Mouse (Mus musculus) liver, embryonic 14.5 days (tissue): Measurements from ENCODE around the gene Stk40.

Experiments used
- CTCF ChIP-seq: IDR thresholded peaks from 2 replicates; pipeline ENCODE4 v1.5.1; 2016; ENCODE audit warnings: antibody characterized with exemption, low read depth, control low read depth
- EP300 ChIP-seq: IDR thresholded peaks from 2 replicates; pipeline ENCODE4 v1.6.1; 2016; ENCODE audit warnings: antibody characterized with exemption, low read depth

DNA sequence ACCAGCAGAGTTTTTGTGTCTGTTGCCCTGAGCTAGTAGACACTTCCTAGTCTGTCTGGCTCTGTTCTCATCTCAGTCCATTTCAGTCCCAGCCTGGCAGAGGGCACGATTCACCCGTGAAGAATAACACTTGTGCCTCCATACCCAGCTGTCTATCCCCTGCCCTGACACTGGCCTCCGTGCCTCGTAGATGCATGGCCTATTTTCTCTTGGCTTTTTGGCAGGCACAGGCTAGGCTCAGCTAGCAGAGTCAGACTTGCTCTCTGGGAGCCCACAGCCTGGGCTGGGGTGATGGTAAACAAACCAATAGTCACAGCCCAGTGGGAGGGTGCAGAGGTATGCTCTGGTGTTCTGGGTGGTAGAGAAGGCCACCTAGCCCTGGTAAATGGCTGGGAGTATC, 9.5 kb downstream of the Stk40 start:
- no peak for TF ChIP-seq CTCF
- no peak for TF ChIP-seq EP300
